Mouse (Mus musculus) left cerebral cortex, adult 9 months (tissue): ENCODE results near the gene Snd1.
A peak's percentile ranks its signal among the peaks of the same experiment; 100 is the strongest.

Experiments
- DNase-seq, 2 experiments: peaks; one replicate each; pipeline ENCODE4 v3.0.0; 2022; ENCODE audit warnings: low spot score in 2 of 2

Snd1 gene

GRCm38 (mm10) chr6:28970711-28971110, 495.8 kb downstream of the Snd1 start:
- no peak for DNase-seq

- DNase-seq: no peak
Observed at GRCm38 (mm10) chr6:28974498-28974897, 499.6 kb downstream of the Snd1 start.

- peak in 1 of 2 experiments; percentile 80 for DNase-seq
Observed at GRCm38 (mm10) chr6:28975106-28975505, 500.2 kb downstream of the Snd1 start.

GRCm38 (mm10) chr6:28978031-28978430, 503.1 kb downstream of the Snd1 start:
- no peak for DNase-seq

- DNase-seq: no peak
Observed at GRCm38 (mm10) chr6:28978881-28979280, 503.9 kb downstream of the Snd1 start.

- no peak for DNase-seq
Observed at GRCm38 (mm10) chr6:28979586-28979985, 504.6 kb downstream of the Snd1 start.

- no peak for DNase-seq
Observed at GRCm38 (mm10) chr6:28980219-28980618, 505.3 kb downstream of the Snd1 start.

- DNase-seq: peak; percentile 71 to 74
Observed at GRCm38 (mm10) chr6:28980750-28981584, 506.0 kb downstream of the Snd1 start.

- peak in 1 of 2 experiments; percentile 23 for DNase-seq
Observed at GRCm38 (mm10) chr6:28981585-28981948, 506.6 kb downstream of the Snd1 start.

GRCm38 (mm10) chr6:28981966-28982701, 507.2 kb downstream of the Snd1 start:
- no peak for DNase-seq

GRCm38 (mm10) chr6:28982817-28983216, 507.9 kb downstream of the Snd1 start:
- DNase-seq: no peak
